Mouse (Mus musculus) layer of hippocampus, adult 11-12 months (tissue): Measurements from ENCODE around the gene Nkx2-9.

Source experiments
- DNase-seq: peaks from one replicate; pipeline ENCODE4 v3.0.0; 2022; ENCODE audit warnings: low spot score

Gene Nkx2-9

GRCm38 (mm10) chr12:56612761-56613437 lies at the start of gene Nkx2-9:
Gene Nkx2-9, minus strand, starts transcription at chr12:56613284.
- DNase-seq: no peak

GRCm38 (mm10) chr12:56637181-56637566 lies 24.1 kb upstream of the Nkx2-9 start:
- peak; percentile 59 for DNase-seq

- DNase-seq: peak; percentile 56
Measured at GRCm38 (mm10) chr12:56636534-56637180, 23.6 kb upstream of the Nkx2-9 start.

GRCm38 (mm10) chr12:56616088-56616487 lies 3.0 kb upstream of the Nkx2-9 start:
- no peak for DNase-seq

GRCm38 (mm10) chr12:56615391-56615790 lies 2.3 kb upstream of the Nkx2-9 start:
- DNase-seq: no peak

GRCm38 (mm10) chr12:56614513-56614912 lies 1.4 kb upstream of the Nkx2-9 start:
- no peak for DNase-seq

DNA sequence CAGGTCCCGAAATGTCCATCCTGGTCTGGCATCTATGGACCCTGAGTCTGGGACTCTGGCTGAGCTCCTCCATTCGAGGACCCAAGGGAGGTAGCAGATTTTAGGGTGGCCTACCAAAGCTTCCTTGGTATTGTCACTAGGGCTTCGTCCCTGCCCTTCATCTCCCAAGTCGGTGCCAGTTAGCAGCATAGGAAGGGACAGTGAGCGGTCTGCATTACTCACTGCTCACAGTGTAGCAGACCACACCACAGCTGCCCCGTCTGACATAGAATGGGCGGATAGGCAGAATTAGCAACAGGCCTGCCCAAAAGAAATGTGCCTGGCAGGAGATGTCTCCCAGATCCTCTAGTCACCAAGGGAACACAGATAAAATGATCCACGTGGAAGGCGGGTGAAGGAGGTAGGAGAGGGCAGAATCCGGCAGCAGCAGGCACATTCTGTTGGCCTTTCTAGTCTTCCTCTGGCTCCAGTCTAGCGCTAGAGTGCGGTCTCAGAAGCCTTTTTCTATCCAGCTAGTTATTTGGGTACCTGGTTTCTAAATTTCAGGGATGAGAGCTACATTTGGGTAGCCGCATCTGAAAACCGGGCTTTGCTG lies 929 bp upstream of the Nkx2-9 start:
- DNase-seq: no peak

DNA sequence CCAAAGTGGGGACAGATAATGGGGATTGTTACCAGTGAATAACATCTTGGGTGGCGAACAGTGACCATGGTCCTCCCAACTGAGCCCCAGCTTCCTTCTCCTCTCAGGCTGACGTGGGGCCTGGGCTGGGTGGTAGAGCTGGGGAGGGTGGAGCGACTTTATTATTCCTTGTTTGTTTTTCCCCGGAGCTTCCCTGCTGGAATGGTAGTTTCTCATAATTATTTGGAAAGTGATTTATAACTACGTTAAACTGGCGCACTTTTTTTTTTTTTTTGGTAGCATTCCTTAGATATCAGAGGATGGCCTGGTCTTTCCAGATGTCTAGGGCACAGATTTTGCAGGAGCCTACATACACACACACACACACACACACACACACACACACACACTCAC lies 350 bp upstream of the Nkx2-9 start:
- DNase-seq: no peak

DNA sequence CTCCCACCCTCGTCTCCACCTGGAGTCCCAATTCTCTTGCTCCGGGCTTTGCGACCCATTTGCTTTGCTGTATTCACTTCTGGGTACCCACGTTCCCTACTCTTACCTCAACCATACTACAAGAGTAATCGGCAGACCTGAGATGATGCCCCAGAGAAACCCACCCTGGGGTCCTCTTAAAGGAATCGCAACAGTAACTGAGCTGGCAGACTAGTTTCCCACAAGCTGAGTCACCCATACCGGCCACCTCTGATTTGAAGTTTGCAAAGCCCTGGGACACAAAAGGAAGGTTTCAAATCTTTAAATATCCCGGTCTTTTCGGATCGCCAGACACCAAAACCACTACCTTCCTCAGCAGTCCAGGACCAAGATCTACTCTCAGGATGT lies 742 bp downstream of the Nkx2-9 start:
- DNase-seq: no peak

DNA sequence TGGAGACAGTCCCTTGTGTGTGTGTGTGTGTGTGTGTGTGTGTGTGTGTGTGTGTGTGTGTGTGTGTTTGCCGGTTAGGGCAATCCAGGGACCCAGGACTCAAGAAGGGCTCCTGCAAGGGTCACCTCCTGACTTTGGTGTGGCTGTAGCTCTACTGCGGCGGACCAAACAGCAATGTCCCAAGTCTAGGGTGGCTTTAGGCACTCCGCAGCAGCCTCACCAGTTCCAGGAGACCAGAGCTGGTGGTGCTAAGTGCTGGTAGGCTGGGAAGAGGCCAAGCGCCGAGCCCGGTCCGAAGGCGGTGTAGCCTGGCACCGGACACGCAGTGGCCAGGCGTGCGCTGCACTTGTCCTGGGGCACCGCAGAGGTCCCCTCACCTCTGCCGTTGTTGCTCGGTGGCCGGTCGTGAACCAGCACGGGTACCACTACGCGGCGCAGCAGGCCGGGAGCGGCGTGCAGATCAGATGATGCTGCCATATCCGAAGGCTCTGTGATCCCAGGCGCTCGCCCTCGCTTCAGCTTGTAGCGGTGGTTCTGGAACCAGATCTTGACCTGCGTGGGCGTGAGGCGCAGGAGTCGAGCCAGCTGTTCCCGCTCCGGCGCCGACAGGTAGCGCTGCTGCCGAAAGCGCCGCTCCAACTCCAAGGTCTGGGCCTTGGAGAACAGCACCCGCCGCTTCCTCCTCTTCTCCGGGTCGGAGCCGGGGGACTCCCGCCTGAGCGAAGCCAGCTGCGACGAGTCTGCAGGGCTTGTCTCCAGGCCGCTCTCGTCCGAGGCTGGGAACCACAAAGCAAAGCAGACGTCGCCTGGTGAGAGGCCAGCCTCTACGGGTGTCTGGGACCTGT lies 1.4 kb downstream of the Nkx2-9 start:
- no peak for DNase-seq

DNA sequence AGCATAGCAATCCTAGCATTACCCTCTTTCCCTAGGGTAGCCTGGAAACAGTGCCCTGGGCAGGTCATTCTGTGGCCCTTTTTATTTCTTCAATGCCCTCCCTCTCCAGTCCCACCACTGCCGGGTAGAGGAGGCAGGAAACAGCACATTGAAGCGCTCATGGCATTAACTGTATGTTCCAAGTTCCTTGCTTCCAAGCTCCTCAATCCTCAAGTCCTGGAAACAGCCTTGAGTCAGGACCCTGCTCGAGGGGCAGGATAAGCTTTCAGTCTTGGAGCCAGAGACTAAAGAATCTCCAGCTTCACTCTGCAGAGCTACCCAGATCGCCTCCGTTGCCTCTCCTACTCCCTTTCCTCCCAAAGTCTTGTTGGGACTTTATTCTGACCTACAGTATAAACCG lies 2.2 kb downstream of the Nkx2-9 start:
- DNase-seq: no peak

DNA sequence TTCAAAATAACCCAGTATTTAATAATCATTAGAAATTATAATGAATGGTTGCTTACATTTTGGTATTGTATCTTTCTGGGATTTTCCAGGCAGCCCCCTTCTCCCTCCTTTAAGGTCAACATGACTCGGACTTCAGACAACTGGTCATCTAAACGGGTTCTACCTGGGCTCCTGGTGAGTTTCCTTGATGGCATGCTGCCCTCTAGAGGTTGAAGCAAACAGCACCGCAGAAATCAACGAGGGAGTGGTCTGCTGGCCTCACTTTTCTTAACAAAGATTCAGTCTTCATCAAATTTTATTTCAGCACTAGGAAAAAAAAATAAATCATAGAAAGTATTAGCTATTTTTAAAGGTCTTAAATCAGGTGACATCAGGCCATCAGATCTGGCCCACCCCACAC lies 21.4 kb downstream of the Nkx2-9 start:
- DNase-seq: peak; percentile 29

- DNase-seq: peak; percentile 36
Measured at GRCm38 (mm10) chr12:56587830-56588229, 25.3 kb downstream of the Nkx2-9 start.
